Mouse (Mus musculus) midbrain, postnatal 0 days (tissue): ENCODE results near the gene Mtmr14. TPM values are rescaled to one million over a fixed set of nuclear protein-coding genes. Genes with fewer than 3 reads are reported as not detected.

Source experiments
- ATAC-seq: fragments of 200-750 bp; cut with Nextera tagmentation; 2 replicates; pipeline ENCODE4 v1.8.0; 2017; ENCODE audit warnings: moderate number of reproducible peaks, mild to moderate bottlenecking, moderate TSS enrichment, moderate library complexity; ENCODE audit not compliant: low FRiP score
- DNase-seq: peaks from one replicate; pipeline ENCODE4 v3.0.0-alpha.2; 2015; ENCODE audit warnings: low spot score
- H3K27ac ChIP-seq: fragments of 300-500 bp; sonication (generic); 2 replicates; pipeline ENCODE4 v1.5.1; 2014; ENCODE audit warnings: low read depth, mild to moderate bottlenecking, low read length, mixed read lengths
- H3K27me3 ChIP-seq: fragments of 300-500 bp; sonication (generic); 2 replicates; pipeline ENCODE4 v1.6.1; 2014; ENCODE audit warnings: low read length, control low read depth, mixed read lengths; ENCODE audit not compliant: insufficient read depth
- H3K36me3 ChIP-seq: fragments of 300-500 bp; sonication (generic); 2 replicates; pipeline ENCODE4 v1.6.1; 2014; ENCODE audit warnings: low read length, control low read depth, mixed read lengths; ENCODE audit not compliant: insufficient read depth
- H3K4me1 ChIP-seq: fragments of 300-500 bp; sonication (generic); 2 replicates; pipeline ENCODE4 v1.6.1; 2014; ENCODE audit warnings: mild to moderate bottlenecking, control low read depth, antibody characterized with exemption, low read length, mixed read lengths; ENCODE audit not compliant: insufficient read depth
- H3K4me2 ChIP-seq: fragments of 300-500 bp; sonication (generic); 2 replicates; pipeline ENCODE4 v1.6.1; 2014; ENCODE audit warnings: low read depth, mild to moderate bottlenecking, low read length, mixed read lengths; ENCODE audit not compliant: poor library complexity, severe bottlenecking
- H3K4me3 ChIP-seq: fragments of 300-500 bp; sonication (generic); 2 replicates; pipeline ENCODE4 v1.5.1; 2014; ENCODE audit warnings: low read depth, mild to moderate bottlenecking, low read length, moderate library complexity
- H3K9ac ChIP-seq: fragments of 300-500 bp; sonication (generic); replicated peaks from 2 replicates; pipeline ENCODE4 v1.6.1; 2014; ENCODE audit warnings: mild to moderate bottlenecking, low read length, moderate library complexity, mixed read lengths; ENCODE audit not compliant: poor library complexity, severe bottlenecking
- H3K9me3 ChIP-seq: fragments of 300-500 bp; sonication (generic); 2 replicates; pipeline ENCODE4 v1.6.1; 2016; ENCODE audit warnings: low read length, control low read depth
- CTCF ChIP-seq: IDR thresholded peaks from 2 replicates; pipeline ENCODE4 v1.5.1; 2016; ENCODE audit warnings: antibody characterized with exemption, mild to moderate bottlenecking
- WGBS: fragments of 180-500 bp; shearing (Covaris S2); extraction: QIAGEN DNeasy Blood & Tissue Kit; methylation state at CpG from one replicate; pipeline ENCODE4 v1.1.7; 2014; 5-methylcytosine and 5-hydroxymethylcytosine counted together
- polyA plus RNA-seq: library from polyadenylated mRNA; unstranded; fragments of >200 nt; fragmentation: Nextera tagmentation; extraction: Ambion mirVana; gene quantifications from 2 replicates; pipeline ENCODE4 v1.2.1, GENCODE M21; 2015
- total RNA-seq: library from RNA; depleted of rRNA; stranded (reverse); fragments of >200 nt; gene quantifications from 2 replicates; pipeline ENCODE4 v1.2.3, GENCODE M21; 2014

The Mtmr14 gene
- total and polyA plus RNA-seq, 2 experiments from 2014 or later = 29.4 to 42.5 TPM

GRCm38 (mm10) chr6:113245585-113245984 is 7.9 kb downstream of the Mtmr14 start:
- DNase-seq = no peak
- Histone ChIP-seq H3K9ac (no peak overlapping the region), H3K4me2 (no peak overlapping the region), H3K4me1 (no peaks in the 10 kb centered on the region), H3K27ac (no peak overlapping the region), H3K4me3 (no peak overlapping the region), H3K27me3 (no peaks in the 10 kb centered on the region), H3K36me3 (peaks cover 10% of the 10 kb centered on the region; the same call in 1 of the 2 replicates), H3K9me3 (no peaks in the 10 kb centered on the region)
- TF ChIP-seq CTCF = no peak
- no peak for ATAC-seq
- WGBS = 93% methylated on average over 2 of the region's 2 CpGs

DNA sequence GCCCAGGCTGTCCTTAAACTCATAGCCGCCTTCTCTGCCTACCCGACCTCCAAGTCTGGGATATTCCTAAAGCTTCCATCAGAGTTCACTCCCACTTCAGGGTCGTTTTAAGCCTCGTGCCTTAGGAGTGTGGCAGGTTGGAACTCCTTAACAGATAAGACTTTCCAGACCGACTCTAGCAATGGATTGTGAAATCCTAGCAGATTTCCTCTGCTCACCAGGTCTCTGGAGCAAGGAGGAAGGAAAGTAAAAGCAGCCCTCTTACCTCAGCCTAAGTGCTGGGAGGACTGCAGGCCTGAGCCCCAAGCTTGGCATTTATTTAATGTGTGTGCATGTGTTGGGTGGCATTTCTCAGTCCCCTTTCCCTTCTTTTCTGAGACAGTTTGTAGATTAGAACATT is 13.1 kb downstream of the Mtmr14 start:
- DNase-seq = no peak
- peaks cover 28% of the 10 kb centered on the region for H3K36me3 ChIP-seq
- H3K9ac ChIP-seq = no peak overlapping the region
- H3K27ac ChIP-seq = no peak overlapping the region
- no peak for TF ChIP-seq CTCF
- ATAC-seq = no peak
- no peaks in the 10 kb centered on the region for H3K9me3 ChIP-seq
- H3K4me2 ChIP-seq = no peak overlapping the region
- no peak overlapping the region for H3K4me3 ChIP-seq
- H3K4me1 ChIP-seq = no peaks in the 10 kb centered on the region
- no peaks in the 10 kb centered on the region for H3K27me3 ChIP-seq
- 92% methylated on average over 5 of the region's 5 CpGs for WGBS

DNA sequence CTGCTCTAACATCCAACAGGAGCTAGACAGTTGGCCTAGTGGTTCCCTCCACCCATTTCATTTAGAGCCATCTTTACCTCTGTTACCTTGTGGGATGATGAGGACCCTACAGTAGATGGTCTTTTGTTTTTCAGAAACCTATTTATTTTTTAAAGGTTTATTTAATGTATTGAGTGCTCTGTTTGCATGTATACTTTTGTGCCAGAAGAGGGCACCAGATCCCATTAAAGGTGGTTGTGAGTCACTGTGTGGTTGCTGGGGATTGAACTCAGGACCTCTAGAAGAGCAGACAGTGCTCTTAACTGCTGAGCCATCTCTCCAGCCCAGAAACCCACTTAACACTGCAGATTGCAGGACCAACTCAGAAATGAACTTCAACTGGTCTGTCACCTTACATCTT is 14.3 kb downstream of the Mtmr14 start:
- H3K9me3 ChIP-seq = no peaks in the 10 kb centered on the region
- no peak overlapping the region for H3K4me3 ChIP-seq
- H3K27ac ChIP-seq = no peak overlapping the region
- peak; percentile 21 for TF ChIP-seq CTCF
- no peak overlapping the region for H3K4me2 ChIP-seq
- no peak for ATAC-seq
- no peak overlapping the region for H3K9ac ChIP-seq
- no peak for DNase-seq
- H3K36me3 ChIP-seq = peaks cover 32% of the 10 kb centered on the region
- H3K4me1 ChIP-seq = no peaks in the 10 kb centered on the region
- H3K27me3 ChIP-seq = no peaks in the 10 kb centered on the region

DNA sequence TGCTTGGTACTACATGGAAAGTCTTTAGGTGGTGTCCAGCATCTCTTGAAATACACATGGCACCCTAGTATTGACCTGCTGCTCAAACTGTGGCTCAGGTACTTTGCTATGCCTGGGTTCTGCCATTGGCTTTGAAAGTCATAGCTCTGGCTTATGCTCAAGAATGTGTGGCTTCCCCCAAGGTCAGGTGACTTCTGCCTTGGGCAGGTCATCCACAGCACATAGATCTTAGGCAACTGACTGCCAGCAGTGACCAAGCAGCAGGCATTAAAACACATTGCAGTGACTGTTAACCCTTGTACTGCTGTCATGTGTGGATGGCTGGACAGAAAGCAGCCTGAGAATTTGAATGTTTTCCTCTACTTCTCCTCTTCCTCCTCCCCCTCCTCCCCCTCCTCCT is 17.3 kb downstream of the Mtmr14 start:
- no peak overlapping the region for H3K27ac ChIP-seq
- no peak overlapping the region for H3K4me2 ChIP-seq
- DNase-seq (no peak), ATAC-seq (no peak)
- H3K36me3 ChIP-seq = peaks cover 52% of the 10 kb centered on the region
- TF ChIP-seq CTCF = no peak
- H3K4me1 ChIP-seq = no peaks in the 10 kb centered on the region
- H3K27me3 ChIP-seq = no peaks in the 10 kb centered on the region
- no peaks in the 10 kb centered on the region for H3K9me3 ChIP-seq
- H3K9ac ChIP-seq = no peak overlapping the region
- H3K4me3 ChIP-seq = no peak overlapping the region

DNA sequence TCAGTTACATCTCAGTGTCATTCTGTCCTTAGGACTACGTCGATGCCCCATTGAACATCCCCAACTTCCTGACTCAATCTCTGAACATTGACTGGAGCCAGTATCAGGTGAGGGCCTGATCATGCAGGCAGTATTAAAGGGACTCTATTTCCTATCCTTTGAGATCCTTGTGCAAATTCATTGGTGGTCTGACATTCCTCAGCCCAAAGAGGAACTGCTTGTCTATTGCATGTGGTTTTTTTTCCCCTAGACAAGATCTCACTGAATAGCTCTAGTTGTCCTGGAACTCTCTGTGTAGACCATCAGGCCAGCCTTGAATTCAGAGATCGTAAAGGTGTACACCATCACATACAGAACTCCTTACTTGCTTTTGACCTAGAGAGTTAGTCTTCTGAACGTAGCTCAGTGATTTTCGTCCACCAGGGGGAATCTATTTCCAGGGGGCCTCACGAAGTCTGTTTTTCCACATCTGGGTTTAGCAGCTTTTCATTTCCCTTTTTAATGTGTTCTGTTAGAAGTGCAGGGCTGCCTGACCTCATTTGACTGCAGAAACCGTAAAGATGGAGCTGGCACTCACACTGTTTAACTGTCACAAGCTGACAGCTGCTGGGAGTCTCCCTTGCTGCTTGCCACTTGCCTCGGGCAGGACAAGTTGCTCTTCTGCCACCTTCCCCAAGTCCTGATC is 23.7 kb downstream of the Mtmr14 start:
- 88% methylated on average over 8 of the region's 8 CpGs for WGBS
- H3K9ac ChIP-seq = no peak overlapping the region
- H3K36me3 ChIP-seq = peaks cover 66% of the 10 kb centered on the region
- H3K27ac ChIP-seq = no peak overlapping the region
- TF ChIP-seq CTCF = peak; percentile 25
- no peak overlapping the region for H3K4me3 ChIP-seq
- ATAC-seq (no peak), DNase-seq (no peak)
- H3K4me2 ChIP-seq = no peak overlapping the region
- H3K4me1 ChIP-seq = no peaks in the 10 kb centered on the region
- H3K27me3 ChIP-seq = no peaks in the 10 kb centered on the region
- H3K9me3 ChIP-seq = no peaks in the 10 kb centered on the region

- no peaks in the 10 kb centered on the region for H3K4me1 ChIP-seq
- H3K4me2 ChIP-seq = no peak overlapping the region
- H3K36me3 ChIP-seq = peaks cover 71% of the 10 kb centered on the region
- DNase-seq = peak; percentile 53
- H3K9me3 ChIP-seq = no peaks in the 10 kb centered on the region
- 87% methylated on average over 6 of the region's 6 CpGs for WGBS
- TF ChIP-seq CTCF = no peak
- peak; percentile 62; the same call in 1 of the 2 replicates for ATAC-seq
- H3K27me3 ChIP-seq = no peaks in the 10 kb centered on the region
- no peak overlapping the region for H3K9ac ChIP-seq
- H3K27ac ChIP-seq = peak overlapping the region; percentile 9; the same call in 1 of the 2 replicates
- no peak overlapping the region for H3K4me3 ChIP-seq
Observed at GRCm38 (mm10) chr6:113263531-113263930, 25.9 kb downstream of the Mtmr14 start.
